Mouse (Mus musculus) liver, embryonic 14.5 days (tissue): ENCODE data around the gene Asb18. TPM values are rescaled to one million over a fixed set of nuclear protein-coding genes. Genes with fewer than 3 reads are reported as not detected.

Experiments used
- ATAC-seq: fragments of 200-750 bp; cut with Nextera tagmentation; 2 replicates; pipeline ENCODE4 v1.8.0; 2017; ENCODE audit warnings: moderate number of reproducible peaks, mild to moderate bottlenecking, moderate library complexity; ENCODE audit not compliant: insufficient read depth
- DNase-seq, 3 experiments: peaks; one replicate each; pipeline ENCODE4 v3.0.0-alpha.2; 2012 to 2013; ENCODE audit warnings: low read depth in 3 of 3, low spot score in 3 of 3
- H3K27ac ChIP-seq: fragments of 300-500 bp; sonication (generic); 2 replicates; pipeline ENCODE4 v1.5.1; 2014; ENCODE audit warnings: moderate library complexity, mild to moderate bottlenecking, control low read depth, inconsistent platforms
- H3K27me3 ChIP-seq: fragments of 300-500 bp; sonication (generic); 2 replicates; pipeline ENCODE4 v1.6.1; 2014; ENCODE audit warnings: mild to moderate bottlenecking, low read length, moderate library complexity; ENCODE audit not compliant: control insufficient read depth, insufficient read depth
- H3K36me3 ChIP-seq: fragments of 300-500 bp; sonication (generic); replicated peaks from 2 replicates; pipeline ENCODE4 v1.6.1; 2014; ENCODE audit warnings: low read depth; ENCODE audit not compliant: control insufficient read depth, insufficient read depth
- H3K4me1 ChIP-seq, 2 experiments: fragments of 200-500 bp in 1 of 2; fragments of 300-500 bp in 1 of 2; sonication (generic) in 1 of 2; replicated peaks; 2 replicates each; pipeline ENCODE4 v1.6.1; 2012 to 2014; ENCODE audit warnings: antibody characterized with exemption in 1 of 2, inconsistent platforms in 1 of 2, low read length in 1 of 2; ENCODE audit not compliant: control insufficient read depth in 2 of 2, insufficient read depth in 2 of 2
- H3K4me2 ChIP-seq: fragments of 300-500 bp; sonication (generic); 2 replicates; pipeline ENCODE4 v1.6.1; 2014; ENCODE audit warnings: low read depth, mild to moderate bottlenecking, control low read depth, moderate library complexity
- H3K4me3 ChIP-seq, 2 experiments: fragments of 200-500 bp in 1 of 2; fragments of 300-500 bp in 1 of 2; sonication (generic) in 1 of 2; 2 replicates each; pipeline ENCODE4 v1.5.1; 2012 to 2014; ENCODE audit warnings: low read depth in 2 of 2, low read length in 2 of 2, mild to moderate bottlenecking in 2 of 2, control low read depth in 1 of 2, inconsistent platforms in 1 of 2, moderate library complexity in 1 of 2; ENCODE audit not compliant: insufficient read depth in 1 of 2
- H3K9ac ChIP-seq: fragments of 300-500 bp; sonication (generic); replicated peaks from 2 replicates; pipeline ENCODE4 v1.6.1; 2014; ENCODE audit warnings: mild to moderate bottlenecking, control low read depth, moderate library complexity
- H3K9me3 ChIP-seq: fragments of 300-500 bp; sonication (generic); 2 replicates; pipeline ENCODE4 v1.6.1; 2016; ENCODE audit warnings: low read length, mixed read lengths; ENCODE audit not compliant: control insufficient read depth
- CTCF ChIP-seq: IDR thresholded peaks from 2 replicates; pipeline ENCODE4 v1.5.1; 2016; ENCODE audit warnings: antibody characterized with exemption, low read depth, control low read depth
- EP300 ChIP-seq: IDR thresholded peaks from 2 replicates; pipeline ENCODE4 v1.6.1; 2016; ENCODE audit warnings: antibody characterized with exemption, low read depth
- WGBS: fragments of 180-500 bp; shearing (Covaris S2); extraction: QIAGEN DNeasy Blood & Tissue Kit; methylation state at CpG from one replicate; pipeline ENCODE4 v1.1.7; 2014; ENCODE audit not compliant: insufficient replicate concordance; 5-methylcytosine and 5-hydroxymethylcytosine counted together
- polyA plus RNA-seq, 2 experiments: library from polyadenylated mRNA; depleted of rRNA in 1 of 2; stranded (reverse) in 1 of 2; unstranded in 1 of 2; fragments of >200 nt; fragmentation: Nextera tagmentation in 1 of 2; extraction: Ambion mirVana in 1 of 2; gene quantifications; 2 replicates each; pipeline versions ENCODE4 v1.2.1 to v1.2.3; 2012 to 2014

The Asb18 gene
- polyA plus RNA-seq (2012; rRNA removed) = not detected in 2 replicates
- polyA plus RNA-seq (2014; fragmentation: Nextera tagmentation; extraction: Ambion mirVana) = not detected in 2 replicates

GRCm38 (mm10) chr1:90014446-90014845 is at the start of gene Asb18:
Gene Asb18 (minus strand): TSS chr1:90014666.
- H3K36me3 ChIP-seq = no peaks in the 10 kb centered on the region
- H3K27ac ChIP-seq = no peak within 1 kb of the TSS
- DNase-seq (no peak), ATAC-seq (no peak)
- no peak within 1 kb of the TSS for H3K4me2 ChIP-seq
- 52% methylated on average over 5 of the region's 5 CpGs for WGBS
- TF ChIP-seq CTCF = no peak
- no peak for TF ChIP-seq EP300
- H3K27me3 ChIP-seq = no peaks in the 10 kb centered on the region
- no peaks in the 10 kb centered on the region for H3K4me1 ChIP-seq
- H3K4me3 ChIP-seq = no peak within 1 kb of the TSS
- H3K9ac ChIP-seq = no peak within 1 kb of the TSS
- no peaks in the 10 kb centered on the region for H3K9me3 ChIP-seq

GRCm38 (mm10) chr1:90060599-90060998 is 46.1 kb upstream of the Asb18 start:
- no peak overlapping the region for H3K4me2 ChIP-seq
- TF ChIP-seq EP300 (no peak), CTCF (peak; percentile 54)
- WGBS = 26% methylated on average over 7 of the region's 7 CpGs
- DNase-seq (peak in 1 of 3 experiments; percentile 9), ATAC-seq (no peak)
- no peaks in the 10 kb centered on the region for H3K27me3 ChIP-seq
- no peaks in the 10 kb centered on the region for H3K36me3 ChIP-seq
- no peaks in the 10 kb centered on the region for H3K9me3 ChIP-seq
- no peaks in the 10 kb centered on the region for H3K4me1 ChIP-seq
- H3K27ac ChIP-seq = no peak overlapping the region
- no peak overlapping the region for H3K9ac ChIP-seq
- no peak overlapping the region for H3K4me3 ChIP-seq

- H3K9ac ChIP-seq = no peak overlapping the region
- no peaks in the 10 kb centered on the region for H3K36me3 ChIP-seq
- ATAC-seq (no peak), DNase-seq (no peak)
- no peak overlapping the region for H3K27ac ChIP-seq
- TF ChIP-seq EP300 (no peak), CTCF (no peak)
- H3K9me3 ChIP-seq = no peaks in the 10 kb centered on the region
- no peaks in the 10 kb centered on the region for H3K4me1 ChIP-seq
- H3K27me3 ChIP-seq = no peaks in the 10 kb centered on the region
- 47% methylated on average over 3 of the region's 3 CpGs for WGBS
- H3K4me2 ChIP-seq = no peak overlapping the region
- no peak overlapping the region for H3K4me3 ChIP-seq
Measured at GRCm38 (mm10) chr1:90060054-90060453, 45.6 kb upstream of the Asb18 start.

- no peak for DNase-seq
- Histone ChIP-seq H3K27me3 (no peaks in the 10 kb centered on the region; the same call in 1 of the 2 replicates), H3K9ac (no peak overlapping the region), H3K4me3 (no peak overlapping the region), H3K36me3 (no peaks in the 10 kb centered on the region), H3K4me1 (no peaks in the 10 kb centered on the region), H3K27ac (no peak overlapping the region), H3K4me2 (no peak overlapping the region), H3K9me3 (no peaks in the 10 kb centered on the region)
- TF ChIP-seq EP300 (no peak), CTCF (no peak)
- 65% methylated on average over 4 of the region's 4 CpGs for WGBS
- no peak for ATAC-seq
Measured at GRCm38 (mm10) chr1:90054991-90055390, 40.5 kb upstream of the Asb18 start.

DNA sequence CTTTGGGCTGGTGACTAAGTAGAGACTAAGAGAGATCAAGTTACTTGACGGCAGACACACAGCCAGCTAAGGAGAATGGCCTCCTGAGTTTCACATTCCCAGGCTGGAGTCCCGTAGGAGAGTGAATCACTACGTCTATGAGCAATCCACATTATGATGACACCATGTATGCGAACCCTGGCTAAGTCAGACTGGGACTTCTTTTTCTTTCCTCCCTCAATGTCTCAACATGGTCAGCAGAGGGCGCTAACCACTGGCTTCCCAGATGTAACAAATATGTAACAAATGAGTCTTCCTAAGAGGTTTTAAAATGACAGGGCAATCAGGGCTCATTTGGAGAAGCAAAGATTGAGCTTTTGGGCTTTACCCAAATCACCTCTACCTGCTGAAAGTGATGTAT is 36.9 kb upstream of the Asb18 start:
- no peaks in the 10 kb centered on the region for H3K4me1 ChIP-seq
- H3K36me3 ChIP-seq = no peaks in the 10 kb centered on the region
- no peaks in the 10 kb centered on the region for H3K9me3 ChIP-seq
- H3K4me2 ChIP-seq = no peak overlapping the region
- 13% methylated on average over 5 of the region's 5 CpGs for WGBS
- H3K27me3 ChIP-seq = no peaks in the 10 kb centered on the region; the same call in 1 of the 2 replicates
- no peak for TF ChIP-seq EP300
- peak; percentile 66 for TF ChIP-seq CTCF
- H3K9ac ChIP-seq = no peak overlapping the region
- DNase-seq = peak in 1 of 3 experiments; percentile 22
- no peak for ATAC-seq
- no peak overlapping the region for H3K4me3 ChIP-seq
- H3K27ac ChIP-seq = no peak overlapping the region
